Mouse (Mus musculus) liver, embryonic 14.5 days (tissue): ENCODE results near the gene Mptx2. TPM values are rescaled to one million over a fixed set of nuclear protein-coding genes. Genes with fewer than 3 reads are reported as not detected.
"Not testable (repeated sequence)": the region's sequence is repeated elsewhere in the genome, so short reads cannot be mapped to it uniquely, and the experiment has no call there.

Source experiments
- ATAC-seq: fragments of 200-750 bp; cut with Nextera tagmentation; 2 replicates; pipeline ENCODE4 v1.8.0; 2017; ENCODE audit warnings: moderate number of reproducible peaks, mild to moderate bottlenecking, moderate library complexity; ENCODE audit not compliant: insufficient read depth
- DNase-seq, 3 experiments: peaks; one replicate each; pipeline ENCODE4 v3.0.0-alpha.2; 2012 to 2013; ENCODE audit warnings: low read depth in 3 of 3, low spot score in 3 of 3
- H3K27ac ChIP-seq: fragments of 300-500 bp; sonication (generic); 2 replicates; pipeline ENCODE4 v1.5.1; 2014; ENCODE audit warnings: moderate library complexity, mild to moderate bottlenecking, control low read depth, inconsistent platforms
- H3K27me3 ChIP-seq: fragments of 300-500 bp; sonication (generic); 2 replicates; pipeline ENCODE4 v1.6.1; 2014; ENCODE audit warnings: mild to moderate bottlenecking, low read length, moderate library complexity; ENCODE audit not compliant: control insufficient read depth, insufficient read depth
- H3K36me3 ChIP-seq: fragments of 300-500 bp; sonication (generic); replicated peaks from 2 replicates; pipeline ENCODE4 v1.6.1; 2014; ENCODE audit warnings: low read depth; ENCODE audit not compliant: control insufficient read depth, insufficient read depth
- H3K4me1 ChIP-seq, 2 experiments: fragments of 200-500 bp in 1 of 2; fragments of 300-500 bp in 1 of 2; sonication (generic) in 1 of 2; replicated peaks; 2 replicates each; pipeline ENCODE4 v1.6.1; 2012 to 2014; ENCODE audit warnings: antibody characterized with exemption in 1 of 2, inconsistent platforms in 1 of 2, low read length in 1 of 2; ENCODE audit not compliant: control insufficient read depth in 2 of 2, insufficient read depth in 2 of 2
- H3K4me2 ChIP-seq: fragments of 300-500 bp; sonication (generic); 2 replicates; pipeline ENCODE4 v1.6.1; 2014; ENCODE audit warnings: low read depth, mild to moderate bottlenecking, control low read depth, moderate library complexity
- H3K4me3 ChIP-seq, 2 experiments: fragments of 200-500 bp in 1 of 2; fragments of 300-500 bp in 1 of 2; sonication (generic) in 1 of 2; 2 replicates each; pipeline ENCODE4 v1.5.1; 2012 to 2014; ENCODE audit warnings: low read depth in 2 of 2, low read length in 2 of 2, mild to moderate bottlenecking in 2 of 2, control low read depth in 1 of 2, inconsistent platforms in 1 of 2, moderate library complexity in 1 of 2; ENCODE audit not compliant: insufficient read depth in 1 of 2
- H3K9ac ChIP-seq: fragments of 300-500 bp; sonication (generic); replicated peaks from 2 replicates; pipeline ENCODE4 v1.6.1; 2014; ENCODE audit warnings: mild to moderate bottlenecking, control low read depth, moderate library complexity
- H3K9me3 ChIP-seq: fragments of 300-500 bp; sonication (generic); 2 replicates; pipeline ENCODE4 v1.6.1; 2016; ENCODE audit warnings: low read length, mixed read lengths; ENCODE audit not compliant: control insufficient read depth
- CTCF ChIP-seq: IDR thresholded peaks from 2 replicates; pipeline ENCODE4 v1.5.1; 2016; ENCODE audit warnings: antibody characterized with exemption, low read depth, control low read depth
- EP300 ChIP-seq: IDR thresholded peaks from 2 replicates; pipeline ENCODE4 v1.6.1; 2016; ENCODE audit warnings: antibody characterized with exemption, low read depth
- WGBS: fragments of 180-500 bp; shearing (Covaris S2); extraction: QIAGEN DNeasy Blood & Tissue Kit; methylation state at CpG from one replicate; pipeline ENCODE4 v1.1.7; 2014; ENCODE audit not compliant: insufficient replicate concordance; 5-methylcytosine and 5-hydroxymethylcytosine counted together
- polyA plus RNA-seq, 2 experiments: library from polyadenylated mRNA; depleted of rRNA in 1 of 2; stranded (reverse) in 1 of 2; unstranded in 1 of 2; fragments of >200 nt; fragmentation: Nextera tagmentation in 1 of 2; extraction: Ambion mirVana in 1 of 2; gene quantifications; 2 replicates each; pipeline versions ENCODE4 v1.2.1 to v1.2.3; 2012 to 2014

Gene Mptx2
- polyA plus RNA-seq, 2 experiments = not detected

DNA sequence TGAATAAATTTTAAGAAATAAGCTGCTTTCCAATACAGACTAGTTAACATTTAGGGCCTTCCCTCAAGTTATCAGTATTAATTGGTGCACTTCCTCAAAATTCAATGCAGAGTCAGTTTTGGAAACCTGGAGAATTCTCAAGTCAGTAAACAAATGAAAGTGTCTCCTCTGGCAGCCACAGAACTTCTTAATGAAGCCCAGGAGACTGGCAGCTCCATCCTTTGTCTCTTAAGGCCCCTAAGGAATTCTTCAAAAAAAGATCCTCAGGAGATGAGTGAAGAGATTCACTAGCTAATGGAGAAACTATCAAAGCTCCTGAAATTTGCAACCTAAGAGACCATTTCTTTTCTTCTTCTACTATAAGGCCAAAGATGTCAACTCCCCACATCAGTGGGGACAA, 11.9 kb downstream of the Mptx2 start, which contains the start of gene Olfr418:
TSS of gene Olfr418 (plus strand) at position 301 of the 400 bp plus-strand sequence.
- no peak within 1 kb of the TSS for H3K4me3 ChIP-seq

DNA sequence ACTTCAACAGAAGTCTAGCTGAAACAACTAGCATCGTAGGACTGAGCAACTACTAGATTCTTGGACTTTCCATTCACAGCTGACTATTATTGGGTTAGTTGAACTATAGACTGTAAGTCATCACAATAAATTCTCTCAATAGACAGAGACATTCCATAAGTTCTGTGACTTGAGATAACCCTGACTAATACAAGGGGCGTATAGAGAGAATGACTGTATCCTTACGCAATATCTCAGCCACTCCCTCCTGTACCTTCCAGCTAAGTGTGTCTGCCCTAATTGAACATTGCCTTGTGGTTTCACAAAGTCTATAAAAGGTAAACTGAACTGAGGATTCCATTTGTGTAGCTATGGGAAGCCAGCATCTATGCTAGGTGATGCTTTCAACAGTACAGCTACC, 27.7 kb downstream of the Mptx2 start:
- H3K36me3 ChIP-seq = no peaks in the 10 kb centered on the region
- WGBS = 74% methylated on average over 3 of the region's 3 CpGs
- H3K4me2 ChIP-seq = no peak overlapping the region
- ATAC-seq (no peak), DNase-seq (no peak)
- no peak for TF ChIP-seq CTCF
- TF ChIP-seq EP300 = no peak
- H3K4me3 ChIP-seq = no peak overlapping the region
- H3K27me3 ChIP-seq = no peaks in the 10 kb centered on the region
- no peak overlapping the region for H3K9ac ChIP-seq
- no peak overlapping the region for H3K27ac ChIP-seq
- no peaks in the 10 kb centered on the region for H3K9me3 ChIP-seq
- H3K4me1 ChIP-seq = no peaks in the 10 kb centered on the region

More for the DNA sequence above, 11.9 kb downstream of the Mptx2 start, which contains the start of gene Olfr418:
- Histone ChIP-seq H3K9ac (no peak within 1 kb of the TSS), H3K36me3 (no peaks in the 10 kb centered on the region), H3K9me3 (no peaks in the 10 kb centered on the region), H3K4me1 (no peaks in the 10 kb centered on the region), H3K27ac (no peak within 1 kb of the TSS), H3K4me2 (no peak within 1 kb of the TSS), H3K27me3 (no peaks in the 10 kb centered on the region)
- DNase-seq (no peak), ATAC-seq (no peak)
- TF ChIP-seq CTCF (no peak), EP300 (no peak)

GRCm38 (mm10) chr1:173237004-173237403, 40.6 kb downstream of the Mptx2 start:
- not testable (repeated sequence) for H3K4me3 ChIP-seq, DNase-seq, H3K27ac ChIP-seq, ATAC-seq, H3K36me3 ChIP-seq, H3K9me3 ChIP-seq, H3K4me1 ChIP-seq, H3K27me3 ChIP-seq, H3K4me2 ChIP-seq, H3K9ac ChIP-seq
- WGBS = 52% methylated on average over 1 of the region's 1 CpGs

DNA sequence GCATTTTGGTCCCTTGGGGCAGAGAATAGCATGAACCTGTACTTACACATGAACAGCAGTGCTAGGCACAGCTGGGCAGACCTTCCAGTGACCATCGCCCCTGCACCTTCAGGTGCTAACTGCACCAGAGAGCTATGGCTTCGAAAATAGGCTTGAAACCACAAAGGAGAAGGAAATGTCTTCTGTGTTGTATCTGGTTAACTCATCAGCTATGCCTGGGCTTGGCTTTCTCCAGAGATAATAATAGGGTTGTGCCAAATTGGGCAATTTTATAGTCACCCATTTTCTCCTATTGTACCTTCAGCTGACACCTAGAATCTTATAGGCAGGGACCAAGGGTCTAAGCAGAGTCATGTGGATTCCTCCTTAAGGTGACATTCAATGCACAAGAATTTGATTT, 50.5 kb downstream of the Mptx2 start, which contains the start of gene Fcer1a:
TSS of gene Fcer1a (minus strand) at position 134 of the 400 bp plus-strand sequence.
- WGBS = 37% methylated on average over 2 of the region's 2 CpGs
- DNase-seq (no peak), ATAC-seq (no peak)
- no peaks in the 10 kb centered on the region for H3K36me3 ChIP-seq
- H3K4me3 ChIP-seq = no peak within 1 kb of the TSS
- H3K27ac ChIP-seq = no peak within 1 kb of the TSS
- H3K4me1 ChIP-seq = no peaks in the 10 kb centered on the region
- H3K9me3 ChIP-seq = no peaks in the 10 kb centered on the region
- H3K4me2 ChIP-seq = no peak within 1 kb of the TSS
- TF ChIP-seq EP300 = no peak
- TF ChIP-seq CTCF = no peak
- no peaks in the 10 kb centered on the region for H3K27me3 ChIP-seq
- H3K9ac ChIP-seq = no peak within 1 kb of the TSS

Other genes with a start within 250 kb of the Mptx2 start
- gene Olfr1408, start 140.4 kb downstream of the Mptx2 start, polyA plus RNA-seq (2012; rRNA removed) = not detected in 2 replicates
- not detected in 2 replicates for gene Olfr1408, start 140.4 kb downstream of the Mptx2 start, polyA plus RNA-seq (2014; fragmentation: Nextera tagmentation; extraction: Ambion mirVana)
- gene Olfr1406, start 87.1 kb downstream of the Mptx2 start, polyA plus RNA-seq (2012; rRNA removed) = not detected in 2 replicates
- gene Olfr1406, start 87.1 kb downstream of the Mptx2 start, polyA plus RNA-seq (2014; fragmentation: Nextera tagmentation; extraction: Ambion mirVana) = not detected in 2 replicates
- not detected in 2 replicates for gene Olfr218, start 80.0 kb downstream of the Mptx2 start, polyA plus RNA-seq (2012; rRNA removed)
- not detected in 2 replicates for gene Olfr218, start 80.0 kb downstream of the Mptx2 start, polyA plus RNA-seq (2014; fragmentation: Nextera tagmentation; extraction: Ambion mirVana)
- gene Olfr1404, start 65.4 kb downstream of the Mptx2 start, polyA plus RNA-seq (2012; rRNA removed) = not detected in 2 replicates
- not detected in 2 replicates for gene Olfr1404, start 65.4 kb downstream of the Mptx2 start, polyA plus RNA-seq (2014; fragmentation: Nextera tagmentation; extraction: Ambion mirVana)
- gene Fcer1a, start 50.6 kb downstream of the Mptx2 start, polyA plus RNA-seq (2012; rRNA removed) = 0.09 TPM in 1 of 2 replicates, not detected in the other
- 0.33 TPM in 1 of 2 replicates, not detected in the other for gene Fcer1a, start 50.6 kb downstream of the Mptx2 start, polyA plus RNA-seq (2014; fragmentation: Nextera tagmentation; extraction: Ambion mirVana)
- not detected in 2 replicates for gene Olfr418, start 11.8 kb downstream of the Mptx2 start, polyA plus RNA-seq (2012; rRNA removed)
- gene Olfr418, start 11.8 kb downstream of the Mptx2 start, polyA plus RNA-seq (2014; fragmentation: Nextera tagmentation; extraction: Ambion mirVana) = not detected in 2 replicates
- 53.0 and 70.6 TPM in 2 replicates for gene Ackr1, start 56.0 kb upstream of the Mptx2 start, polyA plus RNA-seq (2012; rRNA removed)
- 76.9 and 84.9 TPM in 2 replicates for gene Ackr1, start 56.0 kb upstream of the Mptx2 start, polyA plus RNA-seq (2014; fragmentation: Nextera tagmentation; extraction: Ambion mirVana)
- 3.2 and 4.4 TPM in 2 replicates for gene Aim2, start 73.1 kb upstream of the Mptx2 start, polyA plus RNA-seq (2012; rRNA removed)
- 1.7 and 3.3 TPM in 2 replicates for gene Aim2, start 73.1 kb upstream of the Mptx2 start, polyA plus RNA-seq (2014; fragmentation: Nextera tagmentation; extraction: Ambion mirVana)
- 0.42 and 0.44 TPM in 2 replicates for gene Cadm3, start 89.9 kb upstream of the Mptx2 start, polyA plus RNA-seq (2012; rRNA removed)
- gene Cadm3, start 89.9 kb upstream of the Mptx2 start, polyA plus RNA-seq (2014; fragmentation: Nextera tagmentation; extraction: Ambion mirVana) = 0.87 and 0.89 TPM in 2 replicates
- gene Ifi206, start 213.3 kb upstream of the Mptx2 start, polyA plus RNA-seq (2012; rRNA removed) = 0.11 and 0.13 TPM in 2 replicates
- 0.28 TPM in 1 of 2 replicates, not detected in the other for gene Ifi206, start 213.3 kb upstream of the Mptx2 start, polyA plus RNA-seq (2014; fragmentation: Nextera tagmentation; extraction: Ambion mirVana)